Mouse (Mus musculus) liver, adult 2 months (tissue): Measurements from ENCODE around the gene Gse1. TPM values are rescaled to one million over a fixed set of nuclear protein-coding genes. Genes with fewer than 3 reads are reported as not detected.

Experiments
- DNase-seq: peaks from one replicate; pipeline ENCODE4 v3.0.0-alpha.2; 2011; ENCODE audit warnings: low read depth, low spot score; ENCODE audit errors: extremely low read depth
- H3K27ac ChIP-seq: fragments of 200-500 bp; replicated peaks from 2 replicates; pipeline ENCODE4 v1.5.1; 2012; ENCODE audit warnings: low read depth, mild to moderate bottlenecking, control low read depth, inconsistent platforms, low read length; ENCODE audit not compliant: insufficient read depth
- H3K27me3 ChIP-seq: fragments of 200-500 bp; 2 replicates; pipeline ENCODE4 v1.6.1; 2012; ENCODE audit warnings: mild to moderate bottlenecking, moderate library complexity, low read length, inconsistent platforms; ENCODE audit not compliant: control insufficient read depth, insufficient read depth
- H3K36me3 ChIP-seq: fragments of 200-500 bp; 2 replicates; pipeline ENCODE4 v1.6.1; 2012; ENCODE audit warnings: low read length, inconsistent platforms; ENCODE audit not compliant: control insufficient read depth, insufficient read depth
- H3K4me1 ChIP-seq: fragments of 200-500 bp; 2 replicates; pipeline ENCODE4 v1.6.1; 2011; ENCODE audit warnings: low read length; ENCODE audit not compliant: control insufficient read depth, insufficient read depth
- H3K4me3 ChIP-seq: fragments of 200-500 bp; 2 replicates; pipeline ENCODE4 v1.5.1; 2011; ENCODE audit warnings: low read depth, mild to moderate bottlenecking, control low read depth, low read length, moderate library complexity; ENCODE audit not compliant: insufficient read depth
- H3K79me2 ChIP-seq: fragments of 200-500 bp; 2 replicates; pipeline ENCODE4 v1.6.1; 2012; ENCODE audit warnings: inconsistent platforms, mild to moderate bottlenecking, low read length, moderate library complexity; ENCODE audit not compliant: control insufficient read depth, insufficient read depth
- H3K9ac ChIP-seq: fragments of 200-500 bp; 2 replicates; pipeline ENCODE4 v1.6.1; 2012; ENCODE audit warnings: low read depth, mild to moderate bottlenecking, control low read depth, inconsistent platforms, low read length
- CTCF ChIP-seq: fragments of 200-500 bp; IDR thresholded peaks from 2 replicates; pipeline ENCODE4 v1.5.1; 2011; ENCODE audit warnings: low read depth, low read length, control low read depth
- POLR2A ChIP-seq: fragments of 200-500 bp; IDR thresholded peaks from 2 replicates; pipeline ENCODE4 v1.6.1; 2011; ENCODE audit warnings: low read length, control low read depth; ENCODE audit not compliant: insufficient read depth; ENCODE audit errors: extremely low read depth
- WGBS: fragments of 180-500 bp; shearing (Covaris S2); methylation state at CpG from one replicate; pipeline ENCODE4 v1.1.7; 2018; 5-methylcytosine and 5-hydroxymethylcytosine counted together
- polyA plus RNA-seq: library from polyadenylated mRNA; depleted of rRNA; stranded (reverse); fragments of >200 nt; gene quantifications from 2 replicates; pipeline ENCODE4 v1.2.3, GENCODE M21; 2012
- total RNA-seq: library from RNA; depleted of rRNA; stranded (reverse); fragments of >200 nt; gene quantifications from 2 replicates; pipeline ENCODE4 v1.2.3, GENCODE M21; 2014

The Gse1 gene
- total and polyA plus RNA-seq, 2 experiments: 2.6 to 10.0 TPM

GRCm38 (mm10) chr8:120511737-120512136, 283.5 kb downstream of the Gse1 start:
- Histone ChIP-seq H3K79me2 (peaks cover 50% of the 10 kb centered on the region), H3K27ac (no peak overlapping the region), H3K4me3 (no peak overlapping the region), H3K27me3 (no peaks in the 10 kb centered on the region), H3K9ac (no peak overlapping the region), H3K4me1 (no peaks in the 10 kb centered on the region), H3K36me3 (no peaks in the 10 kb centered on the region)
- 78% methylated on average over 8 of the region's 8 CpGs for WGBS
- DNase-seq: no peak
- TF ChIP-seq POLR2A (no peak), CTCF (no peak)

GRCm38 (mm10) chr8:120512326-120512725, 284.1 kb downstream of the Gse1 start:
- Histone ChIP-seq H3K9ac (no peak overlapping the region), H3K4me1 (no peaks in the 10 kb centered on the region), H3K27ac (no peak overlapping the region), H3K4me3 (no peak overlapping the region), H3K79me2 (peaks cover 49% of the 10 kb centered on the region), H3K27me3 (no peaks in the 10 kb centered on the region), H3K36me3 (no peaks in the 10 kb centered on the region)
- DNase-seq: no peak
- WGBS: 92% methylated on average over 11 of the region's 11 CpGs
- TF ChIP-seq CTCF (no peak), POLR2A (no peak)

GRCm38 (mm10) chr8:120513145-120513544, 284.9 kb downstream of the Gse1 start:
- Histone ChIP-seq H3K4me1 (no peaks in the 10 kb centered on the region), H3K4me3 (no peak overlapping the region), H3K27me3 (no peaks in the 10 kb centered on the region), H3K79me2 (peaks cover 48% of the 10 kb centered on the region), H3K36me3 (no peaks in the 10 kb centered on the region), H3K27ac (no peak overlapping the region), H3K9ac (no peak overlapping the region)
- 95% methylated on average over 6 of the region's 6 CpGs for WGBS
- DNase-seq: no peak
- TF ChIP-seq CTCF (no peak), POLR2A (no peak)

- Histone ChIP-seq H3K36me3 (no peaks in the 10 kb centered on the region), H3K79me2 (peaks cover 48% of the 10 kb centered on the region), H3K27me3 (no peaks in the 10 kb centered on the region), H3K9ac (no peak overlapping the region), H3K27ac (no peak overlapping the region), H3K4me1 (no peaks in the 10 kb centered on the region), H3K4me3 (no peak overlapping the region)
- no peak for DNase-seq
- TF ChIP-seq CTCF: no peak
- no peak for TF ChIP-seq POLR2A
- 91% methylated on average over 26 of the region's 26 CpGs for WGBS
Observed at GRCm38 (mm10) chr8:120513638-120514461, 285.6 kb downstream of the Gse1 start.

- Histone ChIP-seq H3K79me2 (peaks cover 43% of the 10 kb centered on the region), H3K27ac (no peak overlapping the region), H3K36me3 (no peaks in the 10 kb centered on the region), H3K27me3 (no peaks in the 10 kb centered on the region), H3K9ac (no peak overlapping the region), H3K4me1 (no peaks in the 10 kb centered on the region), H3K4me3 (no peak overlapping the region)
- DNase-seq: no peak
- TF ChIP-seq POLR2A (no peak), CTCF (no peak)
- 90% methylated on average over 2 of the region's 2 CpGs for WGBS
Observed at GRCm38 (mm10) chr8:120515214-120515613, 287.0 kb downstream of the Gse1 start.

GRCm38 (mm10) chr8:120515650-120516049, 287.4 kb downstream of the Gse1 start:
- no peaks in the 10 kb centered on the region for H3K27me3 ChIP-seq
- WGBS: 96% methylated on average over 6 of the region's 6 CpGs
- no peak overlapping the region for H3K27ac ChIP-seq
- no peak overlapping the region for H3K4me3 ChIP-seq
- no peaks in the 10 kb centered on the region for H3K36me3 ChIP-seq
- no peaks in the 10 kb centered on the region for H3K4me1 ChIP-seq
- TF ChIP-seq POLR2A: no peak
- TF ChIP-seq CTCF: no peak
- no peak overlapping the region for H3K9ac ChIP-seq
- peaks cover 45% of the 10 kb centered on the region for H3K79me2 ChIP-seq
- no peak for DNase-seq
